Mouse (Mus musculus) liver, embryonic 14.5 days (tissue): Measurements from ENCODE around the gene Gse1. TPM values are rescaled to one million over a fixed set of nuclear protein-coding genes. Genes with fewer than 3 reads are reported as not detected.
A peak's percentile ranks its signal among the peaks of the same experiment; 100 is the strongest.

Experiments used
- ATAC-seq: fragments of 200-750 bp; cut with Nextera tagmentation; 2 replicates; pipeline ENCODE4 v1.8.0; 2017; ENCODE audit warnings: moderate number of reproducible peaks, mild to moderate bottlenecking, moderate library complexity; ENCODE audit not compliant: insufficient read depth
- DNase-seq, 3 experiments: peaks; one replicate each; pipeline ENCODE4 v3.0.0-alpha.2; 2012 to 2013; ENCODE audit warnings: low read depth in 3 of 3, low spot score in 3 of 3
- H3K27ac ChIP-seq: fragments of 300-500 bp; sonication (generic); 2 replicates; pipeline ENCODE4 v1.5.1; 2014; ENCODE audit warnings: moderate library complexity, mild to moderate bottlenecking, control low read depth, inconsistent platforms
- H3K27me3 ChIP-seq: fragments of 300-500 bp; sonication (generic); 2 replicates; pipeline ENCODE4 v1.6.1; 2014; ENCODE audit warnings: mild to moderate bottlenecking, low read length, moderate library complexity; ENCODE audit not compliant: control insufficient read depth, insufficient read depth
- H3K36me3 ChIP-seq: fragments of 300-500 bp; sonication (generic); replicated peaks from 2 replicates; pipeline ENCODE4 v1.6.1; 2014; ENCODE audit warnings: low read depth; ENCODE audit not compliant: control insufficient read depth, insufficient read depth
- H3K4me1 ChIP-seq, 2 experiments: fragments of 200-500 bp in 1 of 2; fragments of 300-500 bp in 1 of 2; sonication (generic) in 1 of 2; replicated peaks; 2 replicates each; pipeline ENCODE4 v1.6.1; 2012 to 2014; ENCODE audit warnings: antibody characterized with exemption in 1 of 2, inconsistent platforms in 1 of 2, low read length in 1 of 2; ENCODE audit not compliant: control insufficient read depth in 2 of 2, insufficient read depth in 2 of 2
- H3K4me2 ChIP-seq: fragments of 300-500 bp; sonication (generic); 2 replicates; pipeline ENCODE4 v1.6.1; 2014; ENCODE audit warnings: low read depth, mild to moderate bottlenecking, control low read depth, moderate library complexity
- H3K4me3 ChIP-seq, 2 experiments: fragments of 200-500 bp in 1 of 2; fragments of 300-500 bp in 1 of 2; sonication (generic) in 1 of 2; 2 replicates each; pipeline ENCODE4 v1.5.1; 2012 to 2014; ENCODE audit warnings: low read depth in 2 of 2, low read length in 2 of 2, mild to moderate bottlenecking in 2 of 2, control low read depth in 1 of 2, inconsistent platforms in 1 of 2, moderate library complexity in 1 of 2; ENCODE audit not compliant: insufficient read depth in 1 of 2
- H3K9ac ChIP-seq: fragments of 300-500 bp; sonication (generic); replicated peaks from 2 replicates; pipeline ENCODE4 v1.6.1; 2014; ENCODE audit warnings: mild to moderate bottlenecking, control low read depth, moderate library complexity
- H3K9me3 ChIP-seq: fragments of 300-500 bp; sonication (generic); 2 replicates; pipeline ENCODE4 v1.6.1; 2016; ENCODE audit warnings: low read length, mixed read lengths; ENCODE audit not compliant: control insufficient read depth
- CTCF ChIP-seq: IDR thresholded peaks from 2 replicates; pipeline ENCODE4 v1.5.1; 2016; ENCODE audit warnings: antibody characterized with exemption, low read depth, control low read depth
- EP300 ChIP-seq: IDR thresholded peaks from 2 replicates; pipeline ENCODE4 v1.6.1; 2016; ENCODE audit warnings: antibody characterized with exemption, low read depth
- WGBS: fragments of 180-500 bp; shearing (Covaris S2); extraction: QIAGEN DNeasy Blood & Tissue Kit; methylation state at CpG from one replicate; pipeline ENCODE4 v1.1.7; 2014; ENCODE audit not compliant: insufficient replicate concordance; 5-methylcytosine and 5-hydroxymethylcytosine counted together
- polyA plus RNA-seq, 2 experiments: library from polyadenylated mRNA; depleted of rRNA in 1 of 2; stranded (reverse) in 1 of 2; unstranded in 1 of 2; fragments of >200 nt; fragmentation: Nextera tagmentation in 1 of 2; extraction: Ambion mirVana in 1 of 2; gene quantifications; 2 replicates each; pipeline versions ENCODE4 v1.2.1 to v1.2.3; 2012 to 2014

The Gse1 gene
- polyA plus RNA-seq, 2 experiments, result 11.4 to 14.9 TPM

- no peak for TF ChIP-seq CTCF
- TF ChIP-seq EP300, result no peak
- peaks cover 87 to 90% of the 10 kb centered on the region in 2 experiments for H3K4me1 ChIP-seq
- H3K4me2 ChIP-seq, result no peak overlapping the region
- no peaks in the 10 kb centered on the region for H3K9me3 ChIP-seq
- 58% methylated on average over 9 of the region's 9 CpGs for WGBS
- DNase-seq (no peak), ATAC-seq (no peak)
- H3K27ac ChIP-seq, result peak overlapping the region; percentile 97
- peak overlapping the region; percentile 10 for H3K9ac ChIP-seq
- H3K36me3 ChIP-seq, result no peaks in the 10 kb centered on the region
- H3K4me3 ChIP-seq, result no peak overlapping the region
- no peaks in the 10 kb centered on the region for H3K27me3 ChIP-seq
These were observed 146.3 kb downstream of the Gse1 start for GRCm38 (mm10) chr8:120374514-120374913.

GRCm38 (mm10) chr8:120375170-120375569, 146.9 kb downstream of the Gse1 start:
- TF ChIP-seq CTCF (no peak), EP300 (no peak)
- Histone ChIP-seq H3K4me1 (peaks cover 81 to 83% of the 10 kb centered on the region in 2 experiments), H3K27ac (peak overlapping the region; percentile 97), H3K27me3 (no peaks in the 10 kb centered on the region), H3K36me3 (no peaks in the 10 kb centered on the region), H3K9me3 (no peaks in the 10 kb centered on the region), H3K4me2 (peak overlapping the region; percentile 18; the same call in 1 of the 2 replicates), H3K4me3 (no peak overlapping the region), H3K9ac (peak overlapping the region; percentile 50)
- 12% methylated on average over 5 of the region's 5 CpGs for WGBS
- ATAC-seq (no peak), DNase-seq (peak in 2 of 3 experiments; percentile 49 to 65)

- H3K4me3 ChIP-seq, result no peak overlapping the region
These were observed 148.0 kb downstream of the Gse1 start for GRCm38 (mm10) chr8:120376215-120376614.

GRCm38 (mm10) chr8:120376847-120377802, 148.9 kb downstream of the Gse1 start:
- DNase-seq (no peak), ATAC-seq (no peak)
- TF ChIP-seq EP300 (no peak), CTCF (no peak)
- WGBS, result 58% methylated on average over 22 of the region's 22 CpGs
- no peaks in the 10 kb centered on the region for H3K36me3 ChIP-seq
- peak overlapping the region; percentile 51 for H3K27ac ChIP-seq
- H3K4me2 ChIP-seq, result peak overlapping the region; percentile 26; the same call in 1 of the 2 replicates
- H3K9me3 ChIP-seq, result no peaks in the 10 kb centered on the region
- peak overlapping the region; percentile 36 for H3K9ac ChIP-seq
- peaks cover 63 to 66% of the 10 kb centered on the region in 2 experiments for H3K4me1 ChIP-seq
- H3K27me3 ChIP-seq, result no peaks in the 10 kb centered on the region
- H3K4me3 ChIP-seq, result no peak overlapping the region

More at GRCm38 (mm10) chr8:120376215-120376614, 148.0 kb downstream of the Gse1 start:
- Histone ChIP-seq H3K4me1 (peaks cover 70 to 73% of the 10 kb centered on the region in 2 experiments), H3K9ac (no peak overlapping the region), H3K36me3 (no peaks in the 10 kb centered on the region), H3K27me3 (no peaks in the 10 kb centered on the region), H3K9me3 (no peaks in the 10 kb centered on the region), H3K4me2 (no peak overlapping the region), H3K27ac (peak overlapping the region; percentile 97)
- TF ChIP-seq EP300, result no peak
- TF ChIP-seq CTCF, result no peak
- no peak for DNase-seq
- WGBS, result 73% methylated on average over 4 of the region's 4 CpGs
- ATAC-seq, result no peak

- Histone ChIP-seq H3K4me2 (peak overlapping the region; percentile 26; the same call in 1 of the 2 replicates), H3K4me3 (no peak overlapping the region), H3K27me3 (no peaks in the 10 kb centered on the region), H3K4me1 (peaks cover 56 to 59% of the 10 kb centered on the region in 2 experiments), H3K9ac (peak overlapping the region; percentile 36), H3K36me3 (no peaks in the 10 kb centered on the region), H3K27ac (peak overlapping the region; percentile 51), H3K9me3 (no peaks in the 10 kb centered on the region)
- WGBS, result 15% methylated on average over 7 of the region's 7 CpGs
- TF ChIP-seq EP300, result peak; percentile 42; the same call in 1 of the 2 replicates
- no peak for TF ChIP-seq CTCF
- DNase-seq, result peak in 1 of 3 experiments; percentile 52
- ATAC-seq, result peak; percentile 53
These were observed 149.5 kb downstream of the Gse1 start for GRCm38 (mm10) chr8:120377803-120378189.
